Mouse (Mus musculus) right cerebral cortex, adult 2 months (tissue): ENCODE measurements around the gene Tsen54.
"Not testable (repeated sequence)": the region's sequence is repeated elsewhere in the genome, so short reads cannot be mapped to it uniquely, and the experiment has no call there.

ENCODE experiments used
- DNase-seq, 2 experiments: peaks; one replicate each; pipeline ENCODE4 v3.0.0; 2021 to 2022; ENCODE audit warnings: low spot score in 2 of 2

The Tsen54 gene

DNA sequence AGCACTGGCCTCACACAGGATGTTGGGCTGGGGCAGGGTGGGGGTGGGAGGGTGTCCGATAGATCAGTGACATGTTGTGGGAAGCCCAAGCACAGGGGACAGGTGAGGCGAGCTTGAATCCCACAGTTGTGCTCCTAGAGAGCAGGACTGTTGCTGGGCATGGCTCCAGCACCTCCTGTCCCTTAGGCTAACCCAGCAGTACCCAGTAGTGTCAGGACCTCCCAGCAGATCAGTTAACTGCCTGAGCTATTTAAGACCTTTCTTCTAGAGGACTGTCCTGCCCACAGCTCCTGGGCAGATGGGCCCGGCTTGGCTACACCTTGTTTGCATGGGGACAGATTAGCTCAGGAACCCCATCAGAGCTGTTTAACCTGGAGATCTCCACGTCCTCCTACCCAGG lies 14.5 kb downstream of the Tsen54 start:
- no peak for DNase-seq

GRCm38 (mm10) chr11:115830550-115831325 lies 16.2 kb downstream of the Tsen54 start:
- no peak for DNase-seq

DNA sequence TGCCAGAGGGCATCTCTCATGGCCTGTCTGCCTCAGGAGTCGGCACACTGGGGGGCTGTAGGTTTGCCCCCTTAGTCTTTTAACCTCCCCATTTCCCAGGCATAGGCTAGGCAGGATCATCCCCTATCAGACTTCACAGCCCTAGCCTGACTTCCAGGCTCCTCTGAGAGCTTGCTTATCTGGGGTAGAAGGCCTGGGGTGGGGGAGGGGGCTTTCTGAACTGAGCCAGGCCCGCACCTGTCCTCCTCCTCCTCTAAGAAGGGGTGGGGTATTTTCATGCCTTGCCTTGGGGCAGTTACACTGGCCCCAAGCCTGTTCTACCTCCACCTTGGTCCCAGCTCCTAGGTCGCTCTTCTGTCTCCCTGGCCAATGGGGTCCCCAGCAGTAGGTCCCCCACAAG lies 17.0 kb downstream of the Tsen54 start:
- DNase-seq, result no peak

DNA sequence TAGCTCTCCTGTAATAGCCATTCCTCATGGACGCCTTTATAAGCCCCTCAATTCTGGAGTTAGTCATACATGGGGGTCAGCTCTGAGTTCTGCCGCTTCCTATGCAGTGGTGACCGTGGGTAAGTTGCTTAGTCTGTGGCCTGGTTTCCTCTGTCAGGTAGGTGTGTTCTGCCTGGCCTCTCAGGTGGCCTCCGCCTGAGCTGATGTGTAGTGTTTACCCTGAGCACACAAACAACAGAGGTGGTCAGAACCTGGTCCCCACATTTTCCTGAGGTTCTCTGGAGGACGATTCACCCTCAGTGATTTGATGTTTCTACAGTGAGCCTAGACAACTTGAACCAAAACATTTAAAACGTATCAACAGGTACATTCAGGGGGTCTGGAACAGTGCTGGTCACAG lies 17.5 kb downstream of the Tsen54 start:
- no peak for DNase-seq

- no peak for DNase-seq
These were observed 18.0 kb downstream of the Tsen54 start for GRCm38 (mm10) chr11:115832523-115832922.

- DNase-seq, result no peak
These were observed 18.5 kb downstream of the Tsen54 start for GRCm38 (mm10) chr11:115833021-115833513.

- no peak for DNase-seq
These were observed 19.5 kb downstream of the Tsen54 start for GRCm38 (mm10) chr11:115834033-115834432.

DNA sequence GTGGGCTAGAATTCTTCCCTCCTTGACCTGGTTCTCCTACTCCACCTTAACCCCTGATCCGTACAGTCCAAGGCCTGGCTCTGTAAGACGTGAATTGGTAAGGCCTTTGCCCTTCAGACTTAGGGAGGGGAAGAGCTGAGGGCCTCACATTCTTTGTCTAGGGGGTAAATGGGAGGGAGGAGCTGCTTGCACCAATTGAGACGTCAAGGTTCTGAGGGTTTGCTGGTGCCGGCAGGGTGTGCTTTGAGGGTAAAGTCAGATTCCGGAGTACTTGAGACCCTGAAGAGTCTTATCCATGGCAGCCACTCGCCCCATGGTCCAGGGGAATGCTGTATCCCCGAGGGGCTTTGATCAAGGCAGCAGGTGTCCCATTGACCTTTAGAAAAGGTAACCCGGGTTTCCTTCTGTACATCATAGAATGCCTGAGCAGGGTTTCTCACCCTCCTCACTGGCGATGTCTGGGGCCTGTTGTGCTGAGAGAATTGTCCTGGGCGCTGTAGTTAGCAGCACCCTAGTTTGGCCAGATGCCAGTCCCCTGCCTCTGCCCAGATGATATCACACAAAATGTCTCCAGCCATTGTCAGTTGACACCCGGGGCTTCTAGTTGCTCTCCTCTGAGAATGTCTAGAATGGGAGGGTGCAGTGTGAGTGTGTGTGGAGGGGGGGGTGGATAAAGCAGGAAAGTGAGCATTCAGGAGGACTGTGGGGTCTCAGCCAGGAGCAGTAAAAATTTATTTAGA lies 22.3 kb downstream of the Tsen54 start:
- DNase-seq, result no peak

DNA sequence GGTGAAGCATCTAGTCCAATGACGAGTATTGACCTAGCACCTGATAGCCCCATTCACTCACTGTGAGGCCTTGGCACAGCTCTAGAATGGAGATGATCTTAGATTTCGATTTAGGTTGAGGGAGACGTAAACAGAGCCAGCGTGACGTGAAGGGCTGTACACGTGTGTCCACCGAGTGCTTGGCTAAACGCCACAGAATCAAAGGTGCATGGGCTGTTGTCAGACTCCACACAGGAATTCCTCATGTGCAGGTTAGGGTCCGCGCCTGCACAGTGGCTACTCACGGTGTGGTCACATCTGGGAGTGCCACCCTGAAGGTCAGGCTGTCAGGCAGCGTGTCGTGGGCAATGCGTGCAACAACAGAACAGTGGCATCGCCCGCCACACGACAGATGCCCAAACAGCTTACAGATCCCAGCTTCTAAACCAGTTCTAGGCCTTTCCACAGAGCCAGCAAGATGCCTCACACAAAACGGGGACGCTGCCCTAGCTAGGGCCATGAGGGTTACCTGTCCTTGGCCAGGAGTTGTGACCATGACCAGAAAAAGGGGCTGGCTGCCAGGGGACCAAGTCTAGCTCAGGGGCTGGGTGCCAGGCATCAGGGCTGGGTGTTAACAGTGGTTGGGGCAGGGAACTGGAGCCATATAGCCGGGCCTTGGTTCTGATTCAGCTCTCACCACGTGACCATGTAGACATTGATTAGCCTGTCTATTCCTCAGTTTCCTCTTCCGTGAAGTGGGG lies 23.3 kb downstream of the Tsen54 start:
- DNase-seq, result no peak

- DNase-seq, result no peak
These were observed 24.4 kb downstream of the Tsen54 start for GRCm38 (mm10) chr11:115838895-115839311.

DNA sequence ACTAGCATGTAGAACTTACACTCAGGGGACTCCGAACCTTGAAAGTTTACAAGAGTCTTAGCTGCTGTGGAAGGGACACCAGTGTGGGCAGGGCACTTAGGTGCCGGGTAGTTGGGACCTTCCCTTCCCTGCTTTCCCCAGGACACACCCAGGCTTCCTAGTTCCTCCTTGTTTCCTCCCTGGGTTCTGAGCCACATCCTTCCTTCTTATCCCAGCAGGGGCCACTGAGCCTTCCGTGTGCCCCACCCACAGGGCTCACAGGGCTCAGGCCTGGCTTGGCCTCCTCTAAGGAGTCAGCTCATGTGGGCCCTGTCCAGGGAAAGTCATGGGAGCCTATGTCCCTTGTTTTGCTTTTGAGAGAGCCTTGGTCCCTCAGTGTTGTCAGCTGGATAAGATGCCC lies 25.2 kb downstream of the Tsen54 start:
- DNase-seq, result no peak

DNA sequence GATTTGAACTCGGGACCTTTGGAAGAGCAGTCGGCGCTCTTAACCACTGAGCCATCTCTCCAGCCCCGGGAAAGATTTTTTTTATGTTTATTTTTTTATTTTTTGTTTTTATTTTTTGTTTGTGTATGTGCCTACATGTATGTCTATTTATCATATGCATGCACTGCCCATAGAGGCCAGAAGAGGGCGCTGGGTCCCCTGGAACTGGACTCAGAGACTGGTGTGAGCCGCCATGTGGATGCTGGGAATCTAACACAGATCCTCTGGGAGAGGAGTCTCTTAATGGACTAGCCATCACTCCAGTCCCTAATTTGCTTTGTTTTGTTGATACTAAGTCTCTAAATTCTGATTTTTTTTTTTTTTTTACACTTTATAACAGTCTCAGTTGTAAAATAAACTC lies 26.5 kb downstream of the Tsen54 start:
- DNase-seq, result no peak

- no peak for DNase-seq
These were observed 27.5 kb downstream of the Tsen54 start for GRCm38 (mm10) chr11:115841961-115842550.

DNA sequence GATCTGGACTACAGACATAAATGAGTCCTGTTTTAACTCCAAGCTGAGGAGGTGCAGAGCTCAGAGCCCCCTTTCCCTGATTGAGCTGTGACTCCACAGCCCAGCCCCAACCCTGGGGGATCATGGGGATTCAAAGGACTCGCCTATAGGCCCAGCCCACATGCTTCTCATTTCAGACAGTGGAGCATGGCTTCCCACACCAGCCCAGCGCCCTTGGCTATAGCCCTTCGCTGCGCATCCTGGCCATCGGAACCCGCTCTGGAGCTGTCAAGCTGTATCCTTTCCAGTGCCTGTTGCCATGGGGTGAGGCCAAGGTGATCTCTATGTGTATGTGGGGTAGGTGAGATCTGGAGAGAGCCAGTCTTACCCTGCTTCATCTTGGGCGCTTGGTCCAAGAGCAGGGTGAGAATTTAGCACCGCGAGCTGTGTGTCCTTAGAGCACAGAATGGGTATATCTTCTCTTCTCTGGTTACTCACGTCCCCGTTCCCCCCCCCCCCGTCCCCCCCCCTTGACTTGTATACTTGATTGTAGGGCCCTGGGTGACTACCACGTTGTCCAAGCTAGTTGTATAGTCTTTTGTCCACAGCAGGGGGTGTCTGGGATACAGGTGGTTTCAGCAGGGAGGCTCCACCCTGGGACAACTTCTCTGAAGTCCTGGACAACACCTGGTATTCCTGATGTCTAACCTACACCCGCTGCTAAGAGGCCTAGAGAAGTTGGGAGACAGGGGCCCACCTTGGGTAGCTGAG lies 28.8 kb downstream of the Tsen54 start:
- DNase-seq, result no peak

DNA sequence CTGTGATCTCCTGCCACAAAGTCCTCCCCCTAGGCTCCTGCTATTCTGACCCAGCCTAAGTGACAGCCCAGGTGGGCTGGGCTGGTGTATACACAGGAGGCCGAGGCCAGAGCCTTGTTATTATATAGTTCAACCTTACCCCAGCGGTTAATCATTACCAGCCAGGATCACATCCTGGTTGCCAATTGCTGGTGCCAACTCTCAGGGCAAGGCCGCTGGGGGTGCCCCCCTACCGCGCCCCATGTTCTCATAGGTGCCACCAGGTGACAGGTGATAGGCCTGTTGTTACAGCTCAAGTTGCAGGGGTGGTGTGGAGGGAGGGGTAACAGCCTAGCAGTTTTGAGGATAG lies 29.3 kb downstream of the Tsen54 start:
- DNase-seq, result no peak

GRCm38 (mm10) chr11:115844240-115844639 lies 29.7 kb downstream of the Tsen54 start:
- no peak for DNase-seq

GRCm38 (mm10) chr11:115845819-115846218 lies 31.3 kb downstream of the Tsen54 start:
- no peak for DNase-seq

- peak; percentile 14 to 35 for DNase-seq
These were observed 40.1 kb downstream of the Tsen54 start for GRCm38 (mm10) chr11:115854674-115855073.

DNA sequence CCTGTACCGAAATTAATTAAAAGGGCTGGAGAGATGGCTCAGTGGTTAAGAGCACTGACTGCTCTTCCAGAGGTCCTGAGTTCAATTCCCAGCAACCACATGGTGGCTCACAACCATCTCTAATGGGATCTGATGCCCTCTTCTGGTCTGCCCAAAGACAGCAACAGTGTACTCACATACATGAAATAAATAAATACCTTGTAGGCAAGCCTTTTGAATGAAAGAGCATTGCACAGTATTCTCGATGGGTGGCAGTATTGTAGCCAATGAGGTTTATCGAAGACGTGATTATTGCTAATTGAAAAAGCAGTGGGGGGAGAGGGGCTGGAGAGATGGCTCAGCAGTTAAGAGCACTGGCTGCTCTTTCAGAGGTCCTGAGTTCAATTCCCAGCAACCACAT lies 42.6 kb downstream of the Tsen54 start:
- not testable (repeated sequence) for DNase-seq

- DNase-seq, result no peak
These were observed 43.4 kb downstream of the Tsen54 start for GRCm38 (mm10) chr11:115857936-115858335.

- no peak for DNase-seq
These were observed 43.8 kb downstream of the Tsen54 start, which contains the start of gene Myo15b for GRCm38 (mm10) chr11:115858354-115858753. Gene Myo15b, plus strand, starts transcription at chr11:115858406.
